Mouse (Mus musculus): ENCODE data around the gene Ehmt2. TPM values are rescaled to one million over a fixed set of nuclear protein-coding genes. Genes with fewer than 3 reads are reported as not detected.
"Not testable (repeated sequence)": the region's sequence is repeated elsewhere in the genome, so short reads cannot be mapped to it uniquely, and the experiment has no call there.

Ehmt2 gene
- total RNA-seq, 2 experiments from 2014 or later, result 175 to 184 TPM

DNA sequence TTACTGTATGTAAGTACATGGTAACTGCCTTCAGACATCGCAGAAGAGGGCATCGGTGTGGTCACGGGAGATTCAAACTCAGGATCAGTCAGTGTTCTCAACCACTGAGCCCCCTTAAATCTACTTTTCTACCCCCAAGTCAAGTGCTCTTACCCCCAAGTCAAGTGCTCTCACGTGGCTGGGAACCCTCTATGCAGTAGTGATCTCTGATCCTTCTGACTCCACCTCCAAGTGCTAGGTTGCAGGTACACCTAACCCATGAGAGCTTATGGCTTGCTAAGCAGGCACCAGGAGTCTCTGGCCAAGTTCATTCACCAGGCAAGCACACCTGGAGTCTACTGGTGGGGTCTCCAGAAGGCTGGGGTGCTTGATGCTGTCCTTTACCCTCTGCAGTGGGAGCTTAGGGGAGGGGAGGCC lies 51.3 kb downstream of the Ehmt2 start:
- DNase-seq (ENCODE audit: extremely low spot score in 1 of 2, low spot score in 2 of 2), result no peak
- H3K27ac ChIP-seq, result no peak overlapping the region
- TF ChIP-seq CTCF (IDR thresholded peaks at IDR 0.05), result no peak
- intact Hi-C loops (cut with DNase I), result no loop called here
- no peak overlapping the region for H3K4me3 ChIP-seq

- Histone ChIP-seq H3K4me3 (peak overlapping the region; percentile 61), H3K27ac (peak overlapping the region; percentile 97)
- TF ChIP-seq CTCF (IDR thresholded peaks at IDR 0.05), result peak; percentile 41
- DNase-seq (ENCODE audit: extremely low spot score in 1 of 2, low spot score in 2 of 2), result no peak
- intact Hi-C loops (cut with DNase I), result loop anchor here (2.0 kb wide), 2 partner anchors 20 to 100 kb away; partner anchors contain the start of genes Nelfe, Neu1 and Skiv2l
Measured at GRCm38 (mm10) chr17:34950514-34951455, 52.5 kb downstream of the Ehmt2 start.

GRCm38 (mm10) chr17:34951636-34952377 lies 53.5 kb downstream of the Ehmt2 start:
- Histone ChIP-seq H3K27ac (peak overlapping the region; percentile 97), H3K4me3 (peak overlapping the region; percentile 61)
- intact Hi-C loops (cut with DNase I), result loop anchor here (1.0 to 2.0 kb wide), 3 partner anchors 21 to 101 kb away; partner anchors contain the start of genes Lsm2, Nelfe, Neu1 and Skiv2l
- DNase-seq (ENCODE audit: extremely low spot score in 1 of 2, low spot score in 2 of 2), result peak; percentile 24 to 53
- TF ChIP-seq CTCF (IDR thresholded peaks at IDR 0.05), result no peak

DNA sequence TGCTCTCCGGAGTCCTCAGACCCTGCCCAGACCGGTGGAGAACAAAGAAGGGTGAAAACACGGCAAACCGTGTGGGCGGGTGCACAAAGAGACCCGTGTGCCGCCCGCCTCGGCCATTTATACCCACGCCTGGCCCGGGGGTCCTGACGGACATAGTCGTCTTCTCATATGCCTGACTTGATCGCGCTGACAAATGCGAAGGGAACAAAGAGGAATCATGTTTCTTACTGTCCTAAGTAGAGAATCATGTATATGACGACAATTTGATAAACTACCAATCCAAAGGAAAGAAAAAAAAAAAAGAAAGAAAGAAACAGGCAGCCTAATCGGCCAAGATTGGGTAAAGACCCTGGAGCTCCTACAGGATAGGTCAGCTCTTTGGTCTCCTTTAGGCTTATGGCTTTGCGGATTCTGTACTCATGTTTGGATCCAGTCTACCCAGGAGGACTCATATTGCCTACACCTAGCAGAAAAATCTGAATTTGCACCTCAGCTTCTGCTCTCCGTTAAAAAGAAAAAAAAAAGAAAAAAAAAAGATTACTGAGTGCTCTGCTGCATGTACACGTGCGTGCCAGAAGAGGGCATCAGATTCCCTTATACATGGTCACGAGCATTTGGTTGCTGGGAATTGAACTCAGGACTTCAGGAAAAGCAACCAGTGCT lies 54.2 kb downstream of the Ehmt2 start:
- intact Hi-C loops (cut with DNase I), result loop anchor here (1.0 kb wide), 1 partner anchor 29 kb away; the partner anchor contains the start of gene Lsm2
- DNase-seq (ENCODE audit: extremely low spot score in 1 of 2, low spot score in 2 of 2), result peak; percentile 73 to 79
- peak overlapping the region; percentile 97 for H3K27ac ChIP-seq
- TF ChIP-seq CTCF (IDR thresholded peaks at IDR 0.05), result peak; percentile 74
- peak overlapping the region; percentile 61 for H3K4me3 ChIP-seq

- Histone ChIP-seq H3K27ac (no peak overlapping the region), H3K4me3 (no peak overlapping the region)
- intact Hi-C loops (cut with DNase I), result no loop called here
- no peak for DNase-seq (ENCODE audit: extremely low spot score in 1 of 2, low spot score in 2 of 2)
- no peak for TF ChIP-seq CTCF (IDR thresholded peaks at IDR 0.05)
Measured at GRCm38 (mm10) chr17:34953258-34953657, 55.0 kb downstream of the Ehmt2 start.

GRCm38 (mm10) chr17:34953904-34954303 lies 55.6 kb downstream of the Ehmt2 start:
- intact Hi-C loops (cut with DNase I), result no loop called here
- no peak for TF ChIP-seq CTCF (IDR thresholded peaks at IDR 0.05)
- H3K27ac ChIP-seq, result no peak overlapping the region
- no peak overlapping the region for H3K4me3 ChIP-seq
- no peak for DNase-seq (ENCODE audit: extremely low spot score in 1 of 2, low spot score in 2 of 2)

- intact Hi-C loops (cut with DNase I), result no loop called here
- Histone ChIP-seq H3K4me3 (no peak overlapping the region), H3K27ac (no peak overlapping the region)
- no peak for DNase-seq (ENCODE audit: extremely low spot score in 1 of 2, low spot score in 2 of 2)
- no peak for TF ChIP-seq CTCF (IDR thresholded peaks at IDR 0.05)
Measured at GRCm38 (mm10) chr17:34954831-34955230, 56.6 kb downstream of the Ehmt2 start.

GRCm38 (mm10) chr17:34955884-34956283 lies 57.6 kb downstream of the Ehmt2 start:
- intact Hi-C loops (cut with DNase I), result loop anchor here (1.0 kb wide), 1 partner anchor 24 kb away; no protein-coding TSS in a partner anchor
- H3K27ac ChIP-seq, result no peak overlapping the region
- no peak for TF ChIP-seq CTCF (IDR thresholded peaks at IDR 0.05)
- DNase-seq (ENCODE audit: extremely low spot score in 1 of 2, low spot score in 2 of 2), result no peak
- no peak overlapping the region for H3K4me3 ChIP-seq

DNA sequence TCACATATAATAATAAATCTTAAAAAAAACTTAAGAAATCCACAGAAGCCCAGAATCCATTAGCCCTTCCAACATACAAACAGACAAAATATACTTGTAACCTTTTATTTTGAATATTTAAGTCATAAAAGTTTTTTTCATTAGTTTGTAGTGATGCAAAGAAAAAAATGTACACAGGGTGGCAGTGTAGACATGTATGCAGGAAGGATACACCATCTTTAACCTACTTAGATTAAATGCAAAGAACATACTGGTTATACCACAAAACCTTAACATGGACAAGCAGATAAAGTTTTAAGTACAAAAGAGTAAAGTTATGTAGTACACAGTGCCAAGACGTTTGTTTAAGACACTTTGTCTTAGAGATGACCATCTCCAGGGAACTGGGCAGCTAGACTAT lies 58.1 kb downstream of the Ehmt2 start:
- intact Hi-C loops (cut with DNase I), result loop anchor here (1.0 kb wide), 1 partner anchor 24 kb away; no protein-coding TSS in a partner anchor
- no peak overlapping the region for H3K4me3 ChIP-seq
- no peak overlapping the region for H3K27ac ChIP-seq
- DNase-seq (ENCODE audit: extremely low spot score in 1 of 2, low spot score in 2 of 2), result no peak
- peak; percentile 60 for TF ChIP-seq CTCF (IDR thresholded peaks at IDR 0.05)

GRCm38 (mm10) chr17:34957291-34957690 lies 59.0 kb downstream of the Ehmt2 start:
- DNase-seq (ENCODE audit: extremely low spot score in 1 of 2, low spot score in 2 of 2); intact Hi-C loops (cut with DNase I); H3K4me3 ChIP-seq; H3K27ac ChIP-seq: not testable (repeated sequence)

DNA sequence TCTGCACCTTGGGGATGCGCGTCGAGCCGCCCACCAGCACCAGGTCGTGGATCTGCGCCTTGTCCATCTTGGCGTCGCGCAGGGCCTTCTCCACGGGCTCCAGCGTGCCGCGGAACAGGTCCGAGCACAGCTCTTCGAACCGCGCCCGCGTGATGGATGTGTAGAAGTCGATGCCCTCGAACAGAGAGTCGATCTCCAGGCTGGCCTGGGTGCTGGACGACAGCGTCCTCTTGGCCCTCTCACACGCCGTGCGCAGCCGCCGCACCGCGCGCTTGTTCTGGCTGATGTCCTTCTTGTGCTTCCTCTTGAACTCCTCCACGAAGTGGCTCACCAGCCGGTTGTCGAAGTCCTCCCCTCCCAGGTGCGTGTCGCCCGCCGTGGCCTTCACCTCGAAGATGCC lies 59.7 kb downstream of the Ehmt2 start:
- not testable (repeated sequence) for H3K27ac ChIP-seq

DNA sequence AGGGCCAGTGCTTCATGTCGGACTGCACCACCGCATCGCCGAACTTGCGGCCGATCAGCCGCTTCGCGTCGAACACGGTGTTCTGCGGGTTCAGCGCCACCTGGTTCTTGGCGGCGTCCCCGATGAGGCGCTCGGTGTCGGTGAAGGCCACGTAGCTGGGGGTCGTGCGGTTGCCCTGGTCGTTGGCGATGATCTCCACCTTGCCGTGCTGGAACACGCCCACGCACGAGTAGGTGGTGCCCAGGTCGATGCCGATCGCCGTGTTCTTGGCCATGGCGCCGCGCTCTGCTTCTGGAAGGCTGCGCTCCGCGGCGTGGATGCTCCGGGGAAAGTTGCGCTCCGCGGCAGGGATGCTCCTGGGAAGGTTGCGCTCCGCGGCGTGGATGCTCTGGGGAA lies 60.5 kb downstream of the Ehmt2 start:
- H3K27ac ChIP-seq; intact Hi-C loops (cut with DNase I); DNase-seq (ENCODE audit: extremely low spot score in 1 of 2, low spot score in 2 of 2): not testable (repeated sequence)
- peak overlapping the region; percentile 59 for H3K4me3 ChIP-seq

More for the DNA sequence above, 59.7 kb downstream of the Ehmt2 start:
- DNase-seq (ENCODE audit: extremely low spot score in 1 of 2, low spot score in 2 of 2); H3K4me3 ChIP-seq; intact Hi-C loops (cut with DNase I): not testable (repeated sequence)

- Histone ChIP-seq H3K27ac (peak within 1 kb of the TSS; percentile 91), H3K4me3 (peak within 1 kb of the TSS; percentile 59)
- DNase-seq (ENCODE audit: extremely low spot score in 1 of 2, low spot score in 2 of 2), result peak; percentile 75 to 80
- intact Hi-C loops (cut with DNase I), result not testable (repeated sequence)
Measured at GRCm38 (mm10) chr17:34959130-34959778, 61.0 kb downstream of the Ehmt2 start, which contains the start of gene Hspa1b. Gene Hspa1b, minus strand, starts transcription at chr17:34959238.
